Mouse (Mus musculus): ENCODE measurements at regions not wholly inside any gene's neighbourhood (a gene's known extent, or its start where the extent isn't known, plus 50 kb on each side); places are given as distances from the start of the nearest gene placed in this dataset.

GRCm38 (mm10) chr7:93795210-93795609 lies 715.5 kb downstream of the Fam181b start:
- no peak overlapping the region for H3K4me3 ChIP-seq (ENCODE audit: low read length)
- H3K4me1 ChIP-seq (ENCODE audit: control insufficient read depth, insufficient read depth, low read depth, low read length): no peaks in the 10 kb centered on the region
- H3K36me3 ChIP-seq (ENCODE audit: control insufficient read depth, insufficient read depth, low read length): no peaks in the 10 kb centered on the region
- 0 out of 2 replicates have a peak, but pooled peaks have one; percentile 64 for ATAC-seq
- H3K4me2 ChIP-seq (ENCODE audit: low read length): no peak overlapping the region
- no peaks in the 10 kb centered on the region for H3K27me3 ChIP-seq (replicated peaks; ENCODE audit: control insufficient read depth, insufficient read depth, low read length)
- H3K9ac ChIP-seq (ENCODE audit: low read depth, low read length): no peak overlapping the region
- WGBS: 47% methylated on average over 3 of the region's 3 CpGs
- H3K9me3 ChIP-seq (ENCODE audit: control insufficient read depth, low read length): no peaks in the 10 kb centered on the region
- H3K27ac ChIP-seq (ENCODE audit: low read depth, low read length): no peak overlapping the region

- Histone ChIP-seq H3K36me3 (ENCODE audit: control insufficient read depth, insufficient read depth, low read length) (no peaks in the 10 kb centered on the region), H3K4me1 (ENCODE audit: control insufficient read depth, insufficient read depth, low read depth, low read length) (no peaks in the 10 kb centered on the region), H3K9me3 (ENCODE audit: control insufficient read depth, low read length) (no peaks in the 10 kb centered on the region), H3K4me2 (ENCODE audit: low read length) (no peak overlapping the region), H3K4me3 (ENCODE audit: low read length) (no peak overlapping the region), H3K9ac (ENCODE audit: low read depth, low read length) (no peak overlapping the region), H3K27me3 (replicated peaks; ENCODE audit: control insufficient read depth, insufficient read depth, low read length) (no peaks in the 10 kb centered on the region), H3K27ac (ENCODE audit: low read depth, low read length) (no peak overlapping the region)
- 94% methylated on average over 3 of the region's 3 CpGs for WGBS
- no peak for ATAC-seq
These were observed 756.0 kb downstream of the Fam181b start for GRCm38 (mm10) chr7:93835697-93836096.

- Histone ChIP-seq H3K4me1 (ENCODE audit: control insufficient read depth, insufficient read depth, low read depth, low read length) (no peaks in the 10 kb centered on the region), H3K9me3 (ENCODE audit: control insufficient read depth, low read length) (no peaks in the 10 kb centered on the region), H3K9ac (ENCODE audit: low read depth, low read length) (no peak overlapping the region), H3K27ac (ENCODE audit: low read depth, low read length) (no peak overlapping the region), H3K4me3 (ENCODE audit: low read length) (no peak overlapping the region), H3K36me3 (ENCODE audit: control insufficient read depth, insufficient read depth, low read length) (no peaks in the 10 kb centered on the region), H3K4me2 (ENCODE audit: low read length) (no peak overlapping the region), H3K27me3 (replicated peaks; ENCODE audit: control insufficient read depth, insufficient read depth, low read length) (no peaks in the 10 kb centered on the region)
- no peak for ATAC-seq
- 85% methylated on average over 2 of the region's 2 CpGs for WGBS
These were observed 756.5 kb downstream of the Fam181b start for GRCm38 (mm10) chr7:93836169-93836568.

DNA sequence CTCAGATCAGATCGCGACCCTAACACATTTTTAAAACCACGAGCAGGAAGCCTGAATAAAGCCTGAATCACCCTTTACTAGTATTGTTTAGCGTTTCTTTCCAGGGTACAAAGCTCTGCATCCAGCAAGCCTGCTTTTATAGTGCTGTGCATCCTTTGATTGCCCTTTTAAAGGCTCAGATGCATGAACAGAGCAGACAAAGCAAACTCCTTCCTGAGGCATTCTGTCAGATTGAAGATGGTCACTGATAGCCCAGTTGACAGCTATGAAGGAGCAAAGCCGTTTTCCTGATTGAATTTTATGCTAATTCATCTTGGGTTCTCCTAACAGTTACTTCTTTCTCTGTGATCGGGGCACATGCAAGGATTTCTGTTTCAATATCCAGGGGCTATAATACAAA lies 775.4 kb downstream of the Fam181b start:
- no peaks in the 10 kb centered on the region for H3K9me3 ChIP-seq (ENCODE audit: control insufficient read depth, low read length)
- H3K27ac ChIP-seq (ENCODE audit: low read depth, low read length): no peak overlapping the region
- 29% methylated on average over 6 of the region's 6 CpGs for WGBS
- no peak for ATAC-seq
- no peaks in the 10 kb centered on the region for H3K4me1 ChIP-seq (ENCODE audit: control insufficient read depth, insufficient read depth, low read depth, low read length)
- no peak overlapping the region for H3K4me2 ChIP-seq (ENCODE audit: low read length)
- H3K4me3 ChIP-seq (ENCODE audit: low read length): no peak overlapping the region
- H3K36me3 ChIP-seq (ENCODE audit: control insufficient read depth, insufficient read depth, low read length): no peaks in the 10 kb centered on the region
- H3K27me3 ChIP-seq (replicated peaks; ENCODE audit: control insufficient read depth, insufficient read depth, low read length): no peaks in the 10 kb centered on the region
- H3K9ac ChIP-seq (ENCODE audit: low read depth, low read length): no peak overlapping the region

DNA sequence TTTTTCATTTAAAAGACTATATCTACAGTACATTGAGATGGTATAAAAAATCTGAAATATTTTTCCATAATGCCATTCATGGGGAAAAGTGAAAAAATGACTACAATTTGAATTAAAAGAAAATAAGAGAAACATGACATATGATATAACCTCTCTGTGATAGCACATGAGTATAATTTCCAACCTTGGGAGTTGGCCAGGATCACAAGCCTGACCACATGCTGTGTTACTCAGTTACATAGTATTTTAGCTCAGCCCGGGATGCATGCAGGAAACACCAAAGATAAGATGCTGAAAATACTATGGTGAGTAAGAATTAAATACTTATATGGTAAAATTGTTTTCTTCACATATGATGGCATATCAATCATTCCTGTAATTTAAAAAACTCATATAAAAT lies 814.0 kb downstream of the Fam181b start:
- Histone ChIP-seq H3K4me3 (ENCODE audit: low read length) (no peak overlapping the region), H3K9ac (ENCODE audit: low read depth, low read length) (no peak overlapping the region), H3K9me3 (ENCODE audit: control insufficient read depth, low read length) (no peaks in the 10 kb centered on the region), H3K27me3 (replicated peaks; ENCODE audit: control insufficient read depth, insufficient read depth, low read length) (no peaks in the 10 kb centered on the region), H3K4me1 (ENCODE audit: control insufficient read depth, insufficient read depth, low read depth, low read length) (no peaks in the 10 kb centered on the region), H3K27ac (ENCODE audit: low read depth, low read length) (no peak overlapping the region), H3K4me2 (ENCODE audit: low read length) (no peak overlapping the region), H3K36me3 (ENCODE audit: control insufficient read depth, insufficient read depth, low read length) (no peaks in the 10 kb centered on the region)
- WGBS: 91% methylated on average over 1 of the region's 1 CpGs
- no peak for ATAC-seq

GRCm38 (mm10) chr7:93896921-93897320 lies 817.3 kb downstream of the Fam181b start:
- H3K4me2 ChIP-seq (ENCODE audit: low read length): no peak overlapping the region
- no peaks in the 10 kb centered on the region for H3K9me3 ChIP-seq (ENCODE audit: control insufficient read depth, low read length)
- H3K27me3 ChIP-seq (replicated peaks; ENCODE audit: control insufficient read depth, insufficient read depth, low read length): no peaks in the 10 kb centered on the region
- no peak for ATAC-seq
- no peak overlapping the region for H3K4me3 ChIP-seq (ENCODE audit: low read length)
- no peak overlapping the region for H3K27ac ChIP-seq (ENCODE audit: low read depth, low read length)
- no peaks in the 10 kb centered on the region for H3K4me1 ChIP-seq (ENCODE audit: control insufficient read depth, insufficient read depth, low read depth, low read length)
- H3K36me3 ChIP-seq (ENCODE audit: control insufficient read depth, insufficient read depth, low read length): no peaks in the 10 kb centered on the region
- H3K9ac ChIP-seq (ENCODE audit: low read depth, low read length): no peak overlapping the region

- no peak for ATAC-seq
- Histone ChIP-seq H3K4me3 (ENCODE audit: low read length) (no peak overlapping the region), H3K9ac (ENCODE audit: low read depth, low read length) (no peak overlapping the region), H3K27ac (ENCODE audit: low read depth, low read length) (no peak overlapping the region), H3K9me3 (ENCODE audit: control insufficient read depth, low read length) (no peaks in the 10 kb centered on the region), H3K4me1 (ENCODE audit: control insufficient read depth, insufficient read depth, low read depth, low read length) (no peaks in the 10 kb centered on the region), H3K36me3 (ENCODE audit: control insufficient read depth, insufficient read depth, low read length) (no peaks in the 10 kb centered on the region), H3K27me3 (replicated peaks; ENCODE audit: control insufficient read depth, insufficient read depth, low read length) (no peaks in the 10 kb centered on the region), H3K4me2 (ENCODE audit: low read length) (no peak overlapping the region)
- WGBS: 68% methylated on average over 2 of the region's 2 CpGs
These were observed 823.1 kb downstream of the Fam181b start for GRCm38 (mm10) chr7:93902770-93903169.

GRCm38 (mm10) chr7:93936925-93937324 lies 857.3 kb downstream of the Fam181b start:
- H3K27ac ChIP-seq (ENCODE audit: low read depth, low read length): no peak overlapping the region

GRCm38 (mm10) chr7:93982103-93982502 lies 902.4 kb downstream of the Fam181b start:
- no peak for ATAC-seq
- WGBS: 81% methylated on average over 3 of the region's 3 CpGs
- H3K9ac ChIP-seq (ENCODE audit: low read depth, low read length): no peak overlapping the region

More at GRCm38 (mm10) chr7:93936925-93937324, 857.3 kb downstream of the Fam181b start:
- no peak overlapping the region for H3K9ac ChIP-seq (ENCODE audit: low read depth, low read length)
- no peaks in the 10 kb centered on the region for H3K36me3 ChIP-seq (ENCODE audit: control insufficient read depth, insufficient read depth, low read length)
- no peaks in the 10 kb centered on the region for H3K4me1 ChIP-seq (ENCODE audit: control insufficient read depth, insufficient read depth, low read depth, low read length)
- H3K4me2 ChIP-seq (ENCODE audit: low read length): no peak overlapping the region
- WGBS: 80% methylated on average over 3 of the region's 3 CpGs
- no peak for ATAC-seq
- H3K9me3 ChIP-seq (ENCODE audit: control insufficient read depth, low read length): no peaks in the 10 kb centered on the region
- H3K27me3 ChIP-seq (replicated peaks; ENCODE audit: control insufficient read depth, insufficient read depth, low read length): no peaks in the 10 kb centered on the region
- no peak overlapping the region for H3K4me3 ChIP-seq (ENCODE audit: low read length)

GRCm38 (mm10) chr7:94002780-94003179 lies 923.1 kb downstream of the Fam181b start:
- Histone ChIP-seq H3K4me2 (ENCODE audit: low read length) (no peak overlapping the region), H3K4me1 (ENCODE audit: control insufficient read depth, insufficient read depth, low read depth, low read length) (no peaks in the 10 kb centered on the region), H3K27me3 (replicated peaks; ENCODE audit: control insufficient read depth, insufficient read depth, low read length) (no peaks in the 10 kb centered on the region), H3K27ac (ENCODE audit: low read depth, low read length) (no peak overlapping the region), H3K4me3 (ENCODE audit: low read length) (no peak overlapping the region), H3K36me3 (ENCODE audit: control insufficient read depth, insufficient read depth, low read length) (no peaks in the 10 kb centered on the region), H3K9ac (ENCODE audit: low read depth, low read length) (no peak overlapping the region), H3K9me3 (ENCODE audit: control insufficient read depth, low read length) (no peaks in the 10 kb centered on the region)
- 67% methylated on average over 1 of the region's 1 CpGs for WGBS
- ATAC-seq: no peak

More at GRCm38 (mm10) chr7:93982103-93982502, 902.4 kb downstream of the Fam181b start:
- no peak overlapping the region for H3K4me2 ChIP-seq (ENCODE audit: low read length)
- H3K27me3 ChIP-seq (replicated peaks; ENCODE audit: control insufficient read depth, insufficient read depth, low read length): no peaks in the 10 kb centered on the region
- H3K4me3 ChIP-seq (ENCODE audit: low read length): no peak overlapping the region
- H3K9me3 ChIP-seq (ENCODE audit: control insufficient read depth, low read length): no peaks in the 10 kb centered on the region
- H3K36me3 ChIP-seq (ENCODE audit: control insufficient read depth, insufficient read depth, low read length): no peaks in the 10 kb centered on the region
- H3K27ac ChIP-seq (ENCODE audit: low read depth, low read length): no peak overlapping the region
- no peaks in the 10 kb centered on the region for H3K4me1 ChIP-seq (ENCODE audit: control insufficient read depth, insufficient read depth, low read depth, low read length)

Measured in hindbrain, embryonic 16.5 days (tissue).